ENCODE assay signal across 9 mouse cellular contexts in genomic region chr11:21996325-21996647, GRCm38 (mm10). TPM values are rescaled to one million over a fixed set of nuclear protein-coding genes. Genes with fewer than 3 reads are reported as not detected.
DNase-seq lines count a peak whose midpoint lies in the region; ATAC-seq and TF ChIP-seq lines count a peak whose summit lies in the region.
"Had no signal": no experiment of that assay in that cellular context is flagged by ENCODE, and none has a peak within 500 bp of the region (broad histone marks: within the 10 kb centered on the region; RNA-seq: fewer than 3 reads in every experiment).

No protein-coding gene starts in this region.

- H3K27ac ChIP-seq in left cerebral cortex, adult 2 months, result peak overlapping the region; percentile 24; the same call in 1 of the 2 replicates
- H3K27ac ChIP-seq in embryonic facial prominence, embryonic 12.5 days, result no peak overlapping the region
- no peak overlapping the region for H3K27ac ChIP-seq in hindbrain, embryonic 13.5 days
- H3K27ac ChIP-seq in midbrain, embryonic 13.5 days, result peak overlapping the region; percentile 86

- H3K36me3 ChIP-seq in embryonic facial prominence, embryonic 12.5 days, result no peaks in the 10 kb centered on the region
- H3K36me3 ChIP-seq in hindbrain, embryonic 13.5 days, result no peaks in the 10 kb centered on the region
- H3K36me3 ChIP-seq in midbrain, embryonic 13.5 days, result no peaks in the 10 kb centered on the region

- peak overlapping the region; percentile 34 for H3K4me3 ChIP-seq in left cerebral cortex, adult 2 months
- H3K4me3 ChIP-seq in embryonic facial prominence, embryonic 12.5 days, result peak overlapping the region; percentile 30
- peak overlapping the region; percentile 18; the same call in 1 of the 2 replicates for H3K4me3 ChIP-seq in hindbrain, embryonic 13.5 days
- peak overlapping the region; percentile 67 for H3K4me3 ChIP-seq in midbrain, embryonic 13.5 days (replicated peaks)

- H3K9me3 ChIP-seq in embryonic facial prominence, embryonic 12.5 days, result no peaks in the 10 kb centered on the region
- H3K9me3 ChIP-seq in hindbrain, embryonic 13.5 days, result no peaks in the 10 kb centered on the region
- H3K9me3 ChIP-seq in midbrain, embryonic 13.5 days, result no peaks in the 10 kb centered on the region

- WGBS in embryonic facial prominence, embryonic 12.5 days, result 2% methylated on average over 13 of the region's 13 CpGs
- WGBS in hindbrain, embryonic 13.5 days, result 4% methylated on average over 13 of the region's 13 CpGs
- 3% methylated on average over 13 of the region's 13 CpGs for WGBS in midbrain, embryonic 13.5 days

- 0 out of 2 replicates have a peak overlapping the region, but pooled peaks have one; percentile 15 for H3K9ac ChIP-seq in embryonic facial prominence, embryonic 12.5 days
- H3K9ac ChIP-seq in hindbrain, embryonic 13.5 days, result peak overlapping the region; percentile 29; the same call in 1 of the 2 replicates
- peak overlapping the region; percentile 86 for H3K9ac ChIP-seq in midbrain, embryonic 13.5 days (replicated peaks)

- TF ChIP-seq CTCF in left cerebral cortex, adult 2 months (IDR thresholded peaks at IDR 0.05), result no peak

- intact Hi-C loops in left cerebral cortex, adult 2 months (cut with DNase I), result loop anchor here (10.0 kb wide), 1 partner anchor 209 kb away; no protein-coding TSS in a partner anchor

- peaks cover 20% of the 10 kb centered on the region for H3K4me1 ChIP-seq in embryonic facial prominence, embryonic 12.5 days
- peaks cover 28% of the 10 kb centered on the region for H3K4me1 ChIP-seq in hindbrain, embryonic 13.5 days (replicated peaks)
- H3K4me1 ChIP-seq in midbrain, embryonic 13.5 days (replicated peaks), result peaks cover 73% of the 10 kb centered on the region

- no peak for DNase-seq in left cerebral cortex, adult 2 months (ENCODE audit: extremely low spot score in 1 of 2, low spot score in 2 of 2)
- DNase-seq in left cerebral cortex, adult 9 months (ENCODE audit: low spot score in 2 of 2), result no peak
- no peak for DNase-seq in T-cell, adult 2 months (ENCODE audit: low spot score)
- no peak for DNase-seq in right cerebral cortex, postnatal 14 days
- no peak for DNase-seq in frontal cortex, postnatal 25 days (ENCODE audit: low spot score in 2 of 2)

- no peak for ATAC-seq in embryonic facial prominence, embryonic 12.5 days (ENCODE audit: insufficient number of reproducible peaks, insufficient read depth, low FRiP score, low TSS enrichment)
- no peak for ATAC-seq in hindbrain, embryonic 13.5 days (ENCODE audit: low FRiP score)
- no peak for ATAC-seq in midbrain, embryonic 13.5 days

- H3K27me3 ChIP-seq in embryonic facial prominence, embryonic 12.5 days, result peaks cover 72% of the 10 kb centered on the region
- H3K27me3 ChIP-seq in hindbrain, embryonic 13.5 days, result peaks cover 95% of the 10 kb centered on the region
- H3K27me3 ChIP-seq in midbrain, embryonic 13.5 days, result peaks cover 67% of the 10 kb centered on the region

- peak overlapping the region; percentile 44 for H3K4me2 ChIP-seq in embryonic facial prominence, embryonic 12.5 days (replicated peaks)
- H3K4me2 ChIP-seq in hindbrain, embryonic 13.5 days, result peak overlapping the region; percentile 42
- peak overlapping the region; percentile 76 for H3K4me2 ChIP-seq in midbrain, embryonic 13.5 days (replicated peaks)

RNA-seq across cellular contexts. Expression of gene Otx1, which starts 6.4 kb away (rescaled TPM):
- total RNA-seq in left cerebral cortex, adult 2 months (2021), result 1 to 10 TPM; 5.0 to 7.4 TPM
- 4.5 and 6.3 TPM in 2 replicates for polyA plus RNA-seq in embryonic facial prominence, embryonic 12.5 days (2016; fragmentation: Nextera tagmentation; extraction: Ambion mirVana)
- polyA plus RNA-seq in hindbrain, embryonic 13.5 days (2015; fragmentation: Nextera tagmentation; extraction: Ambion mirVana), result 1.6 and 2.1 TPM in 2 replicates
- 23.2 and 23.5 TPM in 2 replicates for polyA plus RNA-seq in midbrain, embryonic 13.5 days (2015; fragmentation: Nextera tagmentation; extraction: Ambion mirVana)
- polyA plus RNA-seq: liver, embryonic 16.5 days had no signal

Comparison
In these comparisons a context has a peak if more than half of its experiments do, and no peak if none do; other contexts are left out.
1. H3K27ac ChIP-seq: peak in left cerebral cortex, adult 2 months (single experiment) and midbrain, embryonic 13.5 days (single experiment); none in embryonic facial prominence, embryonic 12.5 days (single experiment) and hindbrain, embryonic 13.5 days (single experiment).
2. H3K9ac ChIP-seq: peak in every context shown above with its lines; median percentile 86 in midbrain, embryonic 13.5 days; 29 in hindbrain, embryonic 13.5 days; 15 in embryonic facial prominence, embryonic 12.5 days.
3. Peak in every context shown above with its lines, with median percentiles within 50 percentile points of each other: H3K4me3 ChIP-seq and H3K4me2 ChIP-seq.